Mouse (Mus musculus): ENCODE results near the gene St3gal3. TPM values are rescaled to one million over a fixed set of nuclear protein-coding genes. Genes with fewer than 3 reads are reported as not detected.

Gene St3gal3
- total RNA-seq, 4 experiments from 2014 or later = 61.5 to 67.5 (median 67.2) TPM

- no peak for DNase-seq (ENCODE audit: low spot score)
These were observed 6.8 kb upstream of the St3gal3 start for GRCm38 (mm10) chr4:118141511-118141910.

- DNase-seq (ENCODE audit: low spot score) = peak; percentile 71
These were observed 4.2 kb upstream of the St3gal3 start for GRCm38 (mm10) chr4:118138891-118139290.

DNA sequence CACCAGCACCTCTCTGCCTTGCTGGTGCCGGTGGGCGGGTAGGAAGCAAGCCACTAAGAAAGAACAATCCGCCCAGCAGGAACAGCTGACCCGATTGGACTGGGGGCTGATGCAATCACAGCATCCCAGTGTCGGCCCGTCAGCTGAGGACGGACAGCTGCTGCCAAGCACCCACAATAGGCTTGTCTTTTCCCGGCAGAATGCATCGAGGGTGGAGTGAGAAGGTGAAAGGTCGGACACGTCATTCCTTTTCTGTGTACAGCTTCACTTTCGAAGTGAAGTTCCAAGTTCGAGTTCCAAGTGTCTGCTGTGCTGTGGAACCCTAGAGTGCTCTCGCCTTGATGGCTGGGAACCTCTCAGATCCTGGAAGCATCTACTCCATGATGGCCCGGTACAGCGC lies 3.1 kb upstream of the St3gal3 start:
- no peak for DNase-seq (ENCODE audit: low spot score)

DNA sequence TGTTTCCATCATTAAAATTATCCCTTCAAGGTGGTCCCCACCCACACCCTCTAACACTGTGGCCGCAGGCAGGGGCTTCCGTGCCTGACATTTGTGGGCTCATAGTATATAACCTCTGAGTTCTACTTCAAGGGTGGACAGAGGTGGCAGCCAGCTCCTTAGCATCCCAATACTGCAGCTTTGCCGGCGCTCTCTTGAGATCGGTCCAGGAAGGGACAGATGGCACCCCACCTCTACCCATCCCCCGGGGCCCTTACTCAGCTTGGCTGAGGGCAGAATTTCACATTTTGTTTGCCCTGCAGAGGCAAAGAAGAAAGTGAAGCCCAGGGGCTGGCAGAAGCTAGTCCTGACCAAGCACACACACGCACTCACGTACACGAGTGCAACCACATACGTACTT lies 2.6 kb upstream of the St3gal3 start:
- no peak for DNase-seq (ENCODE audit: low spot score)

- DNase-seq (ENCODE audit: low spot score) = no peak
These were observed 700 bp upstream of the St3gal3 start for GRCm38 (mm10) chr4:118135414-118135813.

- DNase-seq (ENCODE audit: low spot score) = no peak
These were observed 3.4 kb downstream of the St3gal3 start for GRCm38 (mm10) chr4:118131329-118131728.

DNA sequence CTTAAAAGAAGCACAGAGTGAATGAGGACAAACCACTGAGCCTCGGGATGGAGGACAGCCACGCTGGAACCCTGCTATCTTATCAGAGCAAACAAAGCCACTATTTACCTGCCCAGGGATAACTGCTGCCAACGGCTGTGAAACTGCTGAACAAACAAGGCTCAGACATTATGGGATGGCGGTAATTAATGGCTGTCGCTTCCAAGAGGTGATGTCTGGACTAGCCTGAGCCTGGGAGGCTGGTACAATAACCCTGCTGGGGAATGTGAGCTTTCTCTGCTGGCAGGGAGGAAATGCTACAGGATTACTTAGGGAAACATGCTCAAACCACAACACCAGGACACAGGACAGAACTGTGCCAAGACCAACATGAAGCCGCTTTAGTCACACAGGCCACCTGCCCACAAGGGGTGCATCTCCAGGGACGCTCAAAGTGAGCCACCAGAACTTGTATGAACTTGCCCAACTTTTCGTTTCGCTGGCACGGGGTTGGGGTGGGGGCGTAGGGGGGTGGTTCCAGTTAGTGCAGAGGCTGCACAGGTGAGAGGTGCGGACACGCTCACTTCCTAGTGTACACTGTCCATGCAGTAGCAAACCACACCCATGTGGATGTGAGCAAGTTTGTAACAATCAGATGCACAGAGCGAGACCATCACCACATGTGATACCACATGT lies 11.5 kb downstream of the St3gal3 start:
- DNase-seq (ENCODE audit: low spot score) = no peak

DNA sequence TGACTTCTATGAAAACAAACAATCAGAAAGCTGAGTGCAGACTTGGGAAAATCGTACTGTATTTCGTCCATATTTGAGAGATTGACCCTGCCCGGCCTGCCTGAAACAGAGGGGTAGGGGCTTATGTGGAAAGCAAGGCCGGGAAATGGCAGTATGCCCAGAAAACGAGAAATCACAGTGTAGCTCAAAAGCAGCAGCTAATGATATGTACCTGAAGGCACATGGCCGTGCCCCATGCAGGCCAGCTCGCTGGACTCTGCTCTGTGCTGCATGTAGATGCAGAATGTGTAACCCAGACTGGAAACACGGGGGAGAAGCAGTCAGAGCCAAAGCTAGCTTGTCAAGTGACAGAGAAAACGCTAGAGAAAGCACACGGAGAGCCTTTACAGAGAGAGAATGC lies 12.6 kb downstream of the St3gal3 start:
- DNase-seq (ENCODE audit: low spot score) = no peak

DNA sequence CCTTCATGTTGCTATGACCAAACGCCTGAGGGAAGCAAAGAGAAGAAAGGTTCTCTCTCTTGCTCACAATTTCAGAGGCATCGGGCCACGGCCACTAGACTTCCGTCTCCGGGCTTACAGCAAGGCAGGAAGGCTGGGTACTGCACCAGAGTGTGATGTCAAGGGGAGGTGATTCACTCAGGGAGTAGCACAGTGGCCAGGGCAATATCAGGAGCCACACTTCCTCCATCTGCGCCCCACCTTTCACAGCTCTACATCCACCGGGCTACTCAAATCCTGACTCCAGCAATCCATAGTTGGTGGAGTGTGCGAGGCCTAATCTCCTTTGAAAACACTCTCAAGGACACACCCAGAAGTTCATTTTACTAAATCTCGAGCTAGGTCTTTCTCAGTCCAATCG lies 17.1 kb downstream of the St3gal3 start:
- DNase-seq (ENCODE audit: low spot score) = no peak

GRCm38 (mm10) chr4:118116098-118116497 lies 18.6 kb downstream of the St3gal3 start:
- no peak for DNase-seq (ENCODE audit: low spot score)

GRCm38 (mm10) chr4:118115132-118115531 lies 19.6 kb downstream of the St3gal3 start:
- DNase-seq (ENCODE audit: low spot score) = no peak

DNA sequence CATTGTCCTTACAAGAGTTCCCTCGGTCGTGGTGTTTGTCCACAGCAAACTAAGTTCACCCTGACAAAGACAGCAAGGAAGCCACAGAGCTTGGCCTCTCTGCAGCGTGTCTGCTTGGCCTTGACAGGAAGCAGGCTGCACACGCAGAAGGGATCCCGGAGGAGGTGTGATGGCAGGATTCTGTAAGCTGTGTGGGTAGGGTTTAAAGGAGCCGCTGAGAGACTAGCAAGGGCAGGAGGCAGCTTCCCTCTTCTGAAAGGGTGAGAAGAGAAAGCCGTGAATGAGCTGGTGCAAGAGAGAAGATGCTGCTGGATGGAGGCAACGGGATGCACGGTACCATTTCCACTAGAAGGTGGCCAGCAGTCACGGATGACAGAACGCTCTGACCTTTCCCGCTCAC lies 22.1 kb downstream of the St3gal3 start:
- DNase-seq (ENCODE audit: low spot score) = no peak

DNA sequence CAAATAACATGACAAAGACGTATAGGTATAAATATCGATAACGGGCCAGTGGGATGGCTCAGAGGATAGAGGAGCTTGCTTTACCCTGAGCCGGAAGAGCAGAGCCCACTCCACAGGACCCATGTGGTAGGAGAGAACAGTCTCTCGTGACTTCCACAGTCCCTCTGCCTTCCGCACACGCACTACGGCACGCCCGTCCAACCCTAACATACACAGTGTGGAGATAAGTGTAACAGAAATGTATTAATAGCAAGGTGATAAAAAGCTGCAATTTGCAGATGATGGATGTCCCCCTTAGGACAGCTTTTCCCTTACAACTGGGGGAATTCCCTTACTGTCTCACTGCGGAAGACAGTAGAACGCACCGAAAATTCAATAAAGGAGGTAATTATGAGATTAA lies 25.1 kb downstream of the St3gal3 start:
- no peak for DNase-seq (ENCODE audit: low spot score)

DNA sequence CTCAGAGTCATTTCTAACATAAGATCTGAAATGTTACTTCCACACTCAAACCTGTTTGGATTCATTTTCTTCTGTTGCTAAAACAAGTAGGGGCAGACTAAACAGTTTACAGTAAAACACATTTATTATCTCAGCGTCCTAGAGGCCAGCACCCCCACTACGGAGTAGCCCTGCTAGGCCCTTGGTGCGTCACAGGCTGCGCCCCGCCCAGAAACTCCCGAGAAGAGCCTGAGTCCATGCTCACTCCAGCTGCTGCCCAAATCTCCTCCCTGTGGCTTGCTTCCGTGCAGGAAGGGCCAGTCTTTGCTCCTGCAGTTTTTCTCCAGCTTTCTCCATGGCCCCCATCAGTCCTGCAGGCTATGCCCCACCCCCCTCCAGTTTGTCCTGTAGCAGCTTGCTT lies 25.9 kb downstream of the St3gal3 start:
- peak; percentile 24 for DNase-seq (ENCODE audit: low spot score)

- DNase-seq (ENCODE audit: low spot score) = no peak
These were observed 29.3 kb downstream of the St3gal3 start for GRCm38 (mm10) chr4:118105256-118106053.

- DNase-seq (ENCODE audit: low spot score) = no peak
These were observed 31.4 kb downstream of the St3gal3 start for GRCm38 (mm10) chr4:118103280-118103830.

- no peak for DNase-seq (ENCODE audit: low spot score)
These were observed 33.2 kb downstream of the St3gal3 start for GRCm38 (mm10) chr4:118101497-118101896.

- DNase-seq (ENCODE audit: low spot score) = no peak
These were observed 34.9 kb downstream of the St3gal3 start for GRCm38 (mm10) chr4:118099637-118100364.

- DNase-seq (ENCODE audit: low spot score) = no peak
These were observed 36.1 kb downstream of the St3gal3 start for GRCm38 (mm10) chr4:118098571-118098970.

DNA sequence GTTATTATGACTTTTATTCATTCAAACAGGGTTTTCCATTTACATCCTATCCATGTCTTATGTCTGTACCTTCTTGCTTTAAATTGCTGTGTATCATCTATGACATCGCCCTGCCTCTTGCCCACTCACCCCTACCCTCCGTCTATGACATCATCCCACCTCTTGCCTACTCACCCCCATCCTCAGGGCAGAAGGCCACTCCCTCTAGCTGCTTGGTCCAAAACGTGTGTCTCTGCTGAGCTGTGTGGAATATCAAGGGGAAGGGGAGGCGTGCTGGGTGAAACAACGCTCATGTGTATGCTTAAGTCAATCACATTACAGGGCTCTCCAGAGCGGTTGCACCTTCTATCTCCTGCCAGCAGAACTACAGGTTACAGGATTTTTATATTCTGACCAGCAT lies 38.6 kb downstream of the St3gal3 start:
- DNase-seq (ENCODE audit: low spot score) = no peak

- DNase-seq (ENCODE audit: low spot score) = no peak
These were observed 41.8 kb downstream of the St3gal3 start for GRCm38 (mm10) chr4:118092784-118093457.

GRCm38 (mm10) chr4:118090449-118090848 lies 44.3 kb downstream of the St3gal3 start:
- DNase-seq (ENCODE audit: low spot score) = no peak

All from heart, adult 8-10 months (tissue).